Mouse (Mus musculus) cerebellum, postnatal 25 days (tissue): ENCODE results near the gene Dennd6b.

Experiments used
- DNase-seq, 2 experiments: peaks; one replicate each; pipeline ENCODE4 v3.0.0; 2021; ENCODE audit warnings: mixed read lengths in 2 of 2

Gene Dennd6b

DNA sequence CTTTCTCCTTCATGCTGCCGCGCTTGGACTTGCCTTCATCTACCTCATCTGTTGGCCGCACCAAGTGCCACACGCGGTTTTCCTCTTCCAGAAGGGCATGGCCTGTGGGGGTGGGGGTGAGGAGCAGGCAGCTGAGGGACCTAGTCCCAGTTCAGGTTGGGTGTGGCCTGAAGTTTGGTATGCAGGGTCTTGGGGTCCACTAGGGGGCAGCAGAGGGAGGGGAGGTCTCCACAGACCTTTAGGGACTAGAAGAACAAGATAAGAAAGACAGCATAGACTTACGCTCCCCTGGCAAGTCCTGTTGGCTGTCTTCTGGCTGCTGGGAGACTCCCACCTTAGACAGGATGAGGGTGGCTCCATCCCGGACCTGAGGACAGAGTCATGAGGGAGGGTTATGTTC lies 38.3 kb downstream of the Dennd6b start:
- peak; percentile 76 to 87 for DNase-seq

DNA sequence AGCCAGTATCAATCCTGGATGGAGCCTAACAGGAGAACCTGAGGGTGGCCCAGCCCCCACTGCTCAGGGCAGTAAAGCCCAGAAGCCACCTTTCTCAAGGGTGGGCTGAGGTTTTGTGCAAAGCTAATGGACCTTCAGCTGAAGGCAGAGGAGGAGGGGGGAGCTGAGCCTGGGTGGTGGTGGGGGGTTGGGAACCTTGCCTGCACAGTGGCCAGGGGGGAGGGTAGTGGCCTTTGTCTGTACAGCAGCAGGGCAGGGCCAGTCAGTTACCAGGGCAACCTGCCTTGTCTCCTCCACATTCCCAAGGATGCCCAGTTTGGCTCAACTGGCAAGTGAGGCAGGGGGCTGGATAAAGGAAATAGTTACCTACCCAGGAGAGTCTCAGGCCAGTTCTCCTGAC lies 44.0 kb downstream of the Dennd6b start:
- no peak for DNase-seq

DNA sequence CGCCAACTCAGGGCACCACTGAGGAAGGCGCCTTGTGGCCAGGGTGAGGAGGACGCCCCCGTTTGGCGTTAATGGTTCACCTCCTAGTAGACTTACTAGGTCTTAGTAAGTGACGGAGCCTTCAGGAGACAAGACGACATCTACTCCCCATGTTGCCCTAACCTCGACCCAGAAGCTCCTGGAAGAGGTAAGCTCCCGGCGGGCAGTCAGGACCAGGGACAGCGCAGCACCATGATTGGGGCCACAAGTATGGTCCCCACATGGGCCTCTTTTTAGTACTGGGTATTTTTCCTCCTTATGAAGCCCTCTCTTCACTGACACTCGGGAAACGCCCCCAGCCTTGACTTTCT lies 46.3 kb downstream of the Dennd6b start:
- DNase-seq: no peak

DNA sequence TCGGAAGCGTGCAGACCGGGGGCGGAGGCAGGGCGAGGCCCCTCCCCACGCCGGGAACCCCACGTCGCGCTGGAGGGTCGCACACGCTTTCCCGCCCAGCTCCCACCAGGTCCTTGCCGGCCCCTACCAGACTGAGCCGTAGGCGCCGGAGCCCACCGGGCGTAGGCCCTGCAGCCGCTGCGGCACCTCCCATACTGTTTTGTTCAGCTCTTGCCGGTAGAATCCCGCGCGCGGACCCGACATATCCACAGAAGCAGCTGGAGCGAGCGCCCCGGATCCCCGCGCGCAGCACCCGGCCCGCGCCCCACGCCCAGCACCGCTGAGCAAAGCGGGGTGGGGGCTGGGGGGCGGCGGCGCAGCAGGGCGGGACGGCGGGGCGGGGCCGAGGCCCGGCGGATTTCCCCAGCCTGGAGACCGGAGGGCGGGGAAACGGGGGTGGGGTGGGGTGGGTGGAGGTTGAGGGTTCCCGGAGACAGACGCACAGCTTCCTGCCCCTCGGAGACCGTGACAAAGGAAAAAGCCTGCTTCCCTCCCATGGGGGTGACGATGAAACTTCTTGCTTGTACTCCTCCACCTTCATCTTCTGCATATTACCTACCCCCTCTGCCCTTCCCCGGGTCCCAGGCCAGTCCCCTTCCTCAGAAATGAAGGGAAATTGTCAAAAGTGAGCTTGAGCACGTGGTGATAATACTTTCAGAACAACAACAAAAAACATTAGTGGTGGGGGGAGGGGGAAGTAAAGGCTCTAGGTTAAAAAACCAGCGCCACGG lies 46.8 kb downstream of the Dennd6b start, which contains the start of gene Mapk11:
TSS of gene Mapk11 (minus strand) at position 358 of the 770 bp plus-strand sequence.
- DNase-seq: peak; percentile 57 to 66

DNA sequence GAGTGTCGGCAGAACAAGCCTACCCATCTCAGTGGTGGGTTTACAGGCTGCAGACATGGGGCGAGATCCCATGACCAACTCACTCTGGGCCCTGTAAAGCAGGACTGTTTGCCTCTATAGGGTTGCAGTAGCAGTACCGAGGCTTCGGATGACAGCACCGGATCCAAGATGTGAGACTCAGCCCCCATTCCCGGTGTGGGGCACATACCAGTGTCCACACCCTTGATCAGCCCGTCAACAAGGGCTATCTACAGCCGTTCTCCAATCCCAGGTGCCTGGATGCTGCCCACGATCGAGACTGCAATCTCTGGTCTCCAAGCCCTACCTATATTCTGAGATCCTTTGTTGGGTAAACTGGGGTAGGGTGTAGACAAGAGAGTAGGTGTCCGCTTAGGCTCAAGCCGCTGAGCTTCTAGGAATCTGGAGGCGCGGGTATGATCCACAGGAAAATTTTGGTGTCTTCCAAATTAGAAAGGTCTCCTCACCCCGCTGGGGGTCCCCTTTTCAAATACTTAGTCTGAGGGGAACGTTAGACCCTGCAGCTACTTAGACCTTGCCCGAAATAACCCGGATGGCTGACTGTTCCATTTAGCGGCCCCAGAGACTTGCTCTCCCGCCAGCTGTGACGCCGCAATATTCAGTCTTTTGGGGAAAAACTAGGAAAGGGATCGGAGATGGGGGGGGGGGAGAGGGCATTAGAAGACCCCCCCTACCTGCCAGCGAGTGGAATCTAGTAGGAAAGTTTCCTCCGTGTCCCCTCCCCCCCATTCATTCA lies 47.6 kb downstream of the Dennd6b start:
- peak in 1 of 2 experiments; percentile 53 for DNase-seq

DNA sequence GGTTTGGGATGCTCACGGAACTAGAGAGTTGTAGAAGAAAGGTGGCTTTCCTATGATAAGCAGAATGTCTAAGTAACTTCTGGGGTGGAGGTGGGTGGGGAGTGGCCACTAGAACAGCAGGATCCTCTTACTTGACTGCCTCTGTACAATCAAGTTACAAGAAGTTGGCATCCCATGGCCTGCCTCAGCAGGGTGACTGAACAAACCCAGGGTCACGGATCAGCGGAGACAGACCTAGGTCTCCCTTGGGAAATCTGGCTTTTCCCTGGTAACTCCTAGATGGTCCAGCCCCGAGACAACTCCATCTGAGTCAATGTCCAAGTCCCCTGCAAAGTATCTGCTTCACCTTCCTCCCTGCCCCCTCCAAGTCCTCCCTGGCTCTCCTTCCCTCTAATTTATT lies 48.4 kb downstream of the Dennd6b start:
- DNase-seq: no peak

DNA sequence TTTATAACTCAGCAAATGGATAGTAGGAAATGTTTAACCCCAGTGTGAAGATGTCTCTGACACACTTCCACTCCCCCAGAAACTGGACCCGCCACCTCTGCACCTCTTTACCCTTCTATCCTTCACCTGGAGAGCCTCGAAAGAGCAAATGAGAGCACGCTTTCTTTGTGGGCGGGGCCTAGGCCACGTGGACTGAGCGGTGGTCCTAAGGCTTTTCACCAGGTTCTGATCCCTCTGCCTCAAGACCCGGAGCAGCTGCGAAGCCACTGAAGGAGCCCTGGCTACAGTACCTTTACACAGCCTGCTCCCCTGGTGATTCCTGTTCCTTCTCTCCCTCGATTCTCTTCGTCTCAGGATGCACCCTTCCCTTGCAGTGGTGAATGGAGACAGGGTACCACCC lies 48.8 kb downstream of the Dennd6b start:
- no peak for DNase-seq

DNA sequence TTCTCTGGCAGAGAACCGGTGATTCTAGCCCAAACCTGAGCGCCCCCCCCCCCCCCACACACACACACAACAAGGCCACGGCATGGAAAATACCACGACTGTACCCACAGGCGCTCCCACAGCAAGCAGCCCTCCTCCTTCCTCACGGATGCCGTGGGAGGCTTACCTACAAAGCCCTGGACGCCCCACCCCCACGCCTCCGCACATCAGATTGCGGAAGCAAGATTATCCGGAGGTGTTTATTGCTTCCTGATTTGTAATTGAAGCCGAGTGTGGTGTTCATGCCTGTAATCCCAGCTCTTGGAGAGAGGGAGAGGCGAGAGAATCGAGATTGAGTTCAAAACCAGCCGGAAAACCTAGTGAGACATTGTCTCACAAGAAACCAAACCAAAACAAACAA lies 49.3 kb downstream of the Dennd6b start:
- peak; percentile 64 to 77 for DNase-seq

DNA sequence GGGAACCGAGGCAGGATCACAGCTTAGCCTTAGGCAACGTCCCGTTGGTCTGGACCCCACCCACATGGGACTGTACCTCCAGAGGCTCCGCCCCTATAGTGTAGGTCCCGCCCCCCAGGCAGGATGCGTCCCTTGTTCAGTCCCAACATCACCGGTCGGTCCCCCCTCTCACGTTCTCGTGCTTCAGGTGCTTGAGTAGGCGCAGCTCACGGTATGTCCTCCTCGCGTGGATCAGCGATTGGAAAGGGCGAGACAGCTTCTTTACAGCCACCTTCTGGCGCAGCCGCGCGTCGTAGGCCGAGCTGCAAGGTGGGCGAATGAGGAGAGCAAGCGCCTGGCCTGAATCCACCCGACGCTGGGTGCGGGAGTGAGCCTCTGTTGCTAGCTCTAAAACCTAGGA lies 49.8 kb downstream of the Dennd6b start:
- peak; percentile 79 to 86 for DNase-seq

DNA sequence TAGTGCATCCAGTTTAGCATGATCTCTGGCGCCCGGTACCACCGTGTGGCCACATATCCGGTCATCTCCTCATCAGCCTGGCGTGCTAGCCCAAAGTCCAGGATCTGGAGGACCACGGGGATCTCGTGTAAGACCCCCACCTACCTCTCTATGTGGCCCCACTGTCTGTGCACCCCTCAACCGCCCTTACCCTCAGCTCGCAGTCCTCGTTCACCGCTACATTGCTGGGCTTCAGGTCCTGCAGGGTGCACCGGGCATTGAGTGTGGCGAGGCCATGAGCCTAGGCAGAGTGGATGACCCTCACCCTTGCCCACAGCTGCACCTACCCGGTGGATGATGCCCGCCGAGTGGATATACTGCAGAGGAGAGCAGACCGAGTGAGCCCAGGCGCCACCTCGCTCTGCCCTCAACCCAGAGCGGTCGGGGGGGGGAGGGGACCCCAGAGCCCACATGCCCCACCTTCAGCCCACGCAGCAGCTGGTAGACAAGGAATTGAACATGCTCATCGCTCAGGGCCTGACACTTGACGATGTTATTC lies 50.4 kb downstream of the Dennd6b start:
- no peak for DNase-seq

DNA sequence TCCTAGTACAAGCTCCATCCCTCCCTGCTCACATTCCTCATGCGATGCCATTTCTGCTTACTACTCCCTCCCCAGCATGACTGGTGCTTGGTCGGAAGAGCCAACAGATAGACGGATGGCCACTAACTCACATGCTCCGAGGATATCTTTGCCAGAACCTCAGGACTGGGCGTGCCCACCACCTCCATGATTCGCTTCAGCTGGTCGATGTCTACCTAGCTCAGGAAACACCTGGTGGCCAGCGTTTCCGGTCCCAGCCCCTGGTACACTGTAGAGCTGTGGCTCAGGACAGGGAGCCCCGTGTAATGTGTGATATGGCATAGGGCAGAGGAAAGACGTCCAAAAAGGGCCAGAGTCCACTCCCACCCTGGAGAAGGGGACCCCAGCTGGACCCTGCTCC lies 51.3 kb downstream of the Dennd6b start:
- DNase-seq: no peak

DNA sequence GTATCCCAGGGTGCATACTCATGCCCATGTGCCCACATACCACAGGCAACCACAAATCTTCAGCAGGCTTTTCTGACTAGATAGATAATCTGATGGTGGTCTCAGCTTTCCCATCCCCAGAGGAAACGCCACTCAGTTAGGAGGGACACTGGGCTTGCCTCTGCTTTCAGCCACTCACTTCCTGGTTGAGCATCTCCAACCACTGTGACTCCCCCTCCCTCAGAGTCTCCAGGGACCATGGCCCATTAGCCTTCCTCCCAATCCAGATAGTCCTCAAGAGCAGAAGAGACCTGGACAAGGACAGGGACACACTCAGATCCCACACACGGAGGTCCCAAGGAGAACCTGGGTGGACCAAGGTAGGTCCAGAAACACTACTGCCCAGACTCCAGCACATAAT lies 53.2 kb downstream of the Dennd6b start:
- DNase-seq: no peak

DNA sequence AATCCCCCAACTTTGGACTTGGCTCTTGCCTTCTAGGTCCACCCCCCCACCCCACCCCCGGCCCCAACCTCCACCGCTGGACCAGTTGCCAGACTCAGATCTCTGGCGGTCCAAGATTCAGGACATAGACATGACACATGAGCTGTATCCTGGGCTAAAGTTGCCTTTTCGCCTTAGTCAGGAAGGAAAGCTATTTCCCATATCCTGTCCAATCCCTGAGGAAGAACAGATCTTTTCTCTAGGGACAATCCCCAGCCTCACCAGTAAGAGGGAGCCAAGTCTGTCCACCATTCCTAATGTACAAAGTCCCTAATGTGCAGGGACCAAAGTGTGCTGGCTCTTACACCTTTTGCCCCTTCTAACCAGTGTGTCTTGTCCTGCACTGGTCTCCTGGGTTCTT lies 54.4 kb downstream of the Dennd6b start:
- no peak for DNase-seq

DNA sequence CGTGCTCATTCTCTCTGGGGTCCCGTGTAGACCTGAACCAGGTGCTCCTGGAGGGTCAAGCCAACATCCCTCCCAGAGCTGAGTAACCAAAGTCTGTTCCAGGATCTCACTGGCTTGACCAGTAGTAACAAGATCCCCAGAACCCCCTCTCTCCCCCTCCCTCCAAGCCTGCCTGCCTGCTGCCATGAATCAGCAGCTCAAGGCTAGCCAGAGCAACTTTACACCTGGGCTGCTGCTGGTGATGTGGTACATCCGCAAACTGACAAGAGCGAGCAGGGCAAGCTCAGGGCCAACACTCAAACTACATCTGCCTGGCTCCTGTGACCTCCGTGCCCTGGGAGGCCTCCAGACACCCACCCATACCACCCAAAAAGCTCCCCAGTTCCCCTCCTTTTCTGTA lies 54.9 kb downstream of the Dennd6b start:
- no peak for DNase-seq

DNA sequence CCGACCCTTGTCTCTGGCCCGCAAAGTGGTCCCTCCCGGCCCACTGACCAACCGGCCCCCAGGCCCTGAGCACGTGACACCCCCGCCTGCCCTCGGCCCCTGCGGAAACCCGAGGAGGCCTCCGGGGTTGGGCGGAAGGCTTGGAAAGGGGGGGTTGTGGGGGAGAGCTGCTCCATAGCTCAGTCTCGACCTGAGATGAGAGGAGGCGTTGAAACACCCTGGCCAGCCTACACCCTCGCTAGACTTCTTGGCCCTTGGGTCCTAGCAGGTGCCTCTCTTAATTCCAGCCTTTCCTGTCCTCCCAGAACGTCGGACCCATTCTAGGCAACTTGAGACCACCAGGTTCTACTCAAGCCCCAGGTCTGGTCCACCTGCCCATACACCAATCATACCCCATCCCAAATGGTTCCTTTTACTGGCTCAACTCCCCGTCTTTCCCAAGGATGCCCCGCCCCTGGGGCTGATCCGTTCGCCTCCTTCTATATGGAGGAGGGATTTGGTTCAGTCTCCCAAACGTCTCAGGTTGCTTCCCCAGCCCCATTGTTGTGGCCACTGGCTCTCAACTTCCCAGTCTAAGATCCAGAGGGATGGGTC lies 55.5 kb downstream of the Dennd6b start, which contains the start of gene Mapk12:
TSS of gene Mapk12 (minus strand) at position 45 of the 594 bp plus-strand sequence.
- peak; percentile 80 to 82 for DNase-seq

DNA sequence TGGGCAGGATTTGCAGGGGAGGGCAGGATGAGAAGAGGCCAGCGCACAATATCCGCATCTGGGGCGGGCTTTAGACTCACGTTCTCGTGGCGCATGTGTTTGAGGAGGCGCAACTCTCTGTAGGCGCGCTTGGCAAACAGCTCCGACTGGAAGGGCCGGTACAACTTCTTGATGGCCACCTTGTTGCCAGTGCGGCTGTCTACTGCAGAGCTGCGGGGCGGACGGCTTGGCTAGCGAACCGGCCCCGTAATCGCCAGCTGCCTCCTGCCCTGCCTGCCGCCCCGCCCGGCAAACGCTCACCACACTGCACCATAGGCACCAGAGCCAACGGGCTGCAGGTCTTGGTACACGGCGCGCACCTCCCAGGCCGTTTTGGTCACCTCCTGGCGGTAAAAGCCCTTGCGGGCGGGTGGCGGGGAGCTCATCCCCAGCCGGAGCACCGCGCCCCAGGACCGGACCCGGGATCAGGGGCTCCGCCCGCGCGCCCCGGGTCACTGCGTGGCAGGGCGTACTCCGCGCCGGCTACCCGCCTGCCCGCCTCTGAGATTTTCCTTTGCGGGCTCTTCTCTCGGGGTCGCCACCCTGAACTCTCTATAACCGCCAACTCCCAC lies 56.1 kb downstream of the Dennd6b start:
- peak; percentile 83 to 84 for DNase-seq

DNA sequence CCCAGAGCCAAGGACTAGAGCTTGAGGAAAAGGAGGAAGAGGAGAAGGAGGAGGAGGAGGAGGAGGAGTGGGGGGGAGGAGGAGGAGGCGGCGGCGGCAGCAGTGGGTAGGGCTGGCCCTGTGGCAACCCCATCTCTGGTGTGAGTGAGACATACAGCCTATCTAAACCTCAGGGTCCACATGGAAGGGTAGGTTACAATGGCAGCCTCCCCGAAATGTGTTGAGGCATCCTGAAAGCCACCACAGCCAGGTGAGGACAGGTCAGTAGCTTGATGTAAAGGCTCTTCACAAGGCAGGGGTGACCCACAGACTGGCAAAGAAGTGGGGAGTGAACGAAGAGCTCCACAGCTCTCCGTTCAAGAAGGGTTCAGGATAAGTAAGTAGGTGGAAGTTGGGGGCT lies 57.8 kb downstream of the Dennd6b start:
- no peak for DNase-seq

DNA sequence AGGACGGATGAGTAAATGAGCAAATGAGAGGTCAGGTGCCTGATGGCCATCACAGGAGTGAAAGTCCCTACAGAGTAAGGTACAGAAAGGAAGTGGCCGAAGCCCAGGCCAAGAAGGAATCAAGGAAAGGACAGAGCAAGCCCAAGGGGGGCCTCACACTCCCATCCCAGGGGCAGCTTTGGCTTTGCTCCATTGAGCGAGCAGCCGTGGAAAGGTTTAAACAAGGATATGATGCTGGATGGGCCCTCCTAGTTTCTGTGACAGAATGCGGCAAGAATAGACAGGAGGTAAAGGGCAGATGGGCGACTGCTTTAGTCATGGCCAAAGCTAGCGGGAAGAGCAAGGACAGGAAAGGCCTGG lies 58.3 kb downstream of the Dennd6b start:
- peak; percentile 58 to 62 for DNase-seq

DNA sequence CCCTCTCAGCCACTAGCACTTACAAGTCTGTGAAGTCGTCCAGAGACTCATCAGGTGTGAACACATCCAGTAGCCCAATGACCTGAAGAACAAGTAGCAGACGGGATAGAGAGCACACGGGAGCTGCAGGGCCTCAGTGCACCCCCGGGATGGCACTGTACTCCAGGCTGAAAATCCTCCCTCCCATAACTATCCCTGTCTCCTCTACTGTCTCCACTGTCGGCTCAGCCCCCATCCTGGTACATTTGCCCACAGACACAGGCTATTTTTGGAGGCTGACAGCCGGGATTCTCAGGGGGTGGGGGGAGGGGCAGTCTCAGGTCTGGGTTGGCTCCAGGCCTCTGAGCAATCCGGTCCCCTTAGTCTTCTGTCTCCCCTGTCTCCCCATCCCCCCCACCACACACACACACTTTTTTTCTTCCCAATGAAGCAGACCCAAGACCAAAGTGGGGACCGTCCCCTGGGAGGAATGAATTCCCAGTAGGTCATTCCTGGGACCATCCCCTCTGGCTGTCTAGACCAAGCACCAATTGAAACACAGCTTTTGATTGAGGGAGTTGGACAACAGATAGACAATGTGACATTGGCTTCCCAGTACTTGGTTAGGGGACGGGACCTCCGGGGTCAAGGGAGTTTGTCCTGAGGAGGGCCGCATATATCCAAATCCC lies 58.8 kb downstream of the Dennd6b start:
- DNase-seq: peak; percentile 51 to 56

DNA sequence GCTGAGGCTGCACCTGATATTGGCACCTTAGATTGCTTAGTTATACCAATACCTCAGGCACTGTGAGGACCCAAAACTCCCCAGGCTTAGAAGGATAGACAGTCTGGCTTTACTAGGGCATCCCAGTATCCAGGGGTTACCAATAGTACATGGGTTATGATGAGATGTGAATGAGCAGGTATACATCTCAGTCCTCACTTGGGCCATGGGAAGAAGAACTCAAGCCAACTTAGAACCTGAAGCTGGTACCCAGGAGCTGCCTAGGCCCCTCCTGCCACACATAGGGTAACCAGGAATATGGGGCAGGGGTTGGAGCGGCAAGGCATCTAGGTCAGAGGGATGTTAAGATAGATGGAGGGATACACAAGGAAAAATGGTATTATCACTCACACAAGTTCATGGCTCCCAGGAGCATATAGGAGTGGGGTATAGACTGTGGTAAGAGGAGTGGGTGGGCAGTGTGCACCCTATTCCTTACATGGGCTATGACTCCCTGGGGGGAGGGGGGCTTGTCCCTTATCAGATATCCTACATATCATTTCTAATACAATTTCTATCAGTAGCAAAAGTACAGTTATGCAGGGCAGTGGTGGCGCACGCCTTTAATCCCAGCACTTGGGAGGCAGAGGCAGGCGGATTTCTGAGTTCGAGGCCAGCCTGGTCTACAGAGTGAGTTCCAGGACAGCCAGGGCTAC lies 59.7 kb downstream of the Dennd6b start:
- DNase-seq: no peak
